Mouse (Mus musculus): ENCODE measurements around the gene Ecm2. TPM values are rescaled to one million over a fixed set of nuclear protein-coding genes. Genes with fewer than 3 reads are reported as not detected.

Gene Ecm2
- polyA plus RNA-seq, 1 experiment from 2014 or later: 2.5 TPM

DNA sequence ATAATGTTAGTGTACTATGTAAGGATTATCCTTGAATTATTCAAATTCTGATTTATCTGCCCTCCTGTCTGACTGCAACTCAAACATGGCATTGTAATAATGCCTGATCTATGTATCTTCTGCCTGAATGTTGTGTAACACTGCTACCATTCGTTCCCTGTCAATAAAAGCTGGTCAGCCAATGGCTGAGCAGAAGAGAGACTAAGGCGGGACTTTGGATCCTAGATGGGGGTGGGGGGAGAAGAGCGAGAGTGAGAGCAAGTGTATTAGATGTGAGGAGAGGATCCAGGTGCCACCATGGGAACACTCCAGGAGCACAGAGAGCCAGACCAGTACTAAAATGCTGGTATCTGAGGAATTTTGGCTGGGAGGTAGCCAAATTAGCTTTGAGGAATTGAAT lies 65.8 kb downstream of the Ecm2 start:
- Histone ChIP-seq H3K36me3 (no peaks in the 10 kb centered on the region), H3K9ac (no peak overlapping the region), H3K27ac (no peak overlapping the region), H3K4me2 (no peak overlapping the region), H3K4me1 (replicated peaks) (no peaks in the 10 kb centered on the region), H3K4me3 (no peak overlapping the region), H3K9me3 (no peaks in the 10 kb centered on the region), H3K27me3 (no peaks in the 10 kb centered on the region)
- 76% methylated on average over 3 of the region's 3 CpGs for WGBS
- ATAC-seq (ENCODE audit: low FRiP score): no peak

DNA sequence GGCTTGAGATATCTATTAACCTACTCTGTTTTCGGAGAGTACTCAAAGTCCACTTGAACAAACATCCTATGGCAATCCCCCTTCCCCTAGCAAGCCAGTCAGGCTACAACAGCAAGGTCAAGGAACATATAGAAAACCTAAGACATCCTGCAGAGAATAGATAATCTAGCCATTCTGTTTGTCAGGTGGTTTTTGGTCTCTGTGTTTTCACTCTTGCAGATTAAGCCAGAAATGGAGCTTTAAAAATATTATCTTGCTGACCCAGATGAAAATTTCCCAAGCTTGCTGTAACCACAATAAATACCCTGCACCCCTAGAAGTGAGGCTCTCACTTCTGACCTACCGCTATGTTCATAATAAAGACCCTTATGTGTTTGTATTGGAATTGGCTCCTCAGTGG lies 66.8 kb downstream of the Ecm2 start:
- no peak overlapping the region for H3K9ac ChIP-seq
- no peak overlapping the region for H3K27ac ChIP-seq
- no peaks in the 10 kb centered on the region for H3K27me3 ChIP-seq
- H3K36me3 ChIP-seq: no peaks in the 10 kb centered on the region
- 94% methylated on average over 2 of the region's 2 CpGs for WGBS
- H3K4me2 ChIP-seq: no peak overlapping the region
- H3K9me3 ChIP-seq: no peaks in the 10 kb centered on the region
- H3K4me1 ChIP-seq (replicated peaks): no peaks in the 10 kb centered on the region
- no peak overlapping the region for H3K4me3 ChIP-seq
- no peak for ATAC-seq (ENCODE audit: low FRiP score)

DNA sequence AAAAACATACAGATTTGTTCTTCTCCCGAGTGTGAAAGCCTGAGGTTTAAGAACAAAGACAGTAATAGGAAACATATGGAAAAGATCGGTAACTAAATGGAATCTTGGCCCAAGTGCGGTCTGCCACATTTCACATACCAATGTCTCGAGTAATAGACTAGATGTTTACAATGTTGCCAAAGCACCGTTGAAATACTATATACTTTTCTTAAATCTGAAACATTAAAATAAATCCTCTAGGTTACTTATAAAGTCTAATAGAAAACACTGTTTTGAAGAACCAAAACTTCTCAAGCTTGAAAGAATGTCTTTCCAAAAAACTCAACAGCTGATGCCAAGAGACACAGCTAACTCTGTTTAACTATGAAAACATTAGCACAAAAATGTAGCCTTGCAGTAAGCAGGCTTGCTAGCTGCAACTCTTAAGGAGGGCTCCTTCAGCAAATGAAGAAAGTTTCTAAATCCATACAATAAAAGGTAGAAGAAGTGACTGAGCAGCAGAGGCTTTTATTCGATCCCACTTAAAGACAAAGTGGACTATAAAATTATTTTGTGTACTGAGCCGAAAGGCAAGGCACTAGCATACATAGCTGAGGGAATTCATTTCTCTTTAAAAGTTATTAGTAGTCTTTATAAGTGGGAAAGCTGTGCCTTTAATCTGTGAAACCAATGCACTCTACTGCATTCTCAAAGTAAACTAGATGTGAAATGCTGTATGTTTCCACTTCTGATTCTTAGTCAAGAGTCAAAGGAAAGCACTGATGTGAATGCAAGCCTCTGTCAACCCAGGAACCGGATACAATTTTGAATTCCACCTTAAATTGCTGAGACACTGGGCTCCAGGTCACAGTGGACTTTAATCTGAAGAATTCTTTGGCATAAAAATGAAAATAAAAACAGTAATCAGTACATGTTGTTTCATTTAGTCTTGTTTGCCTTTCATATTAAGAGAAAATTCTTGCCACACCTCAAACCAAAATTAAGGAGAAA lies 77.2 kb downstream of the Ecm2 start, which contains the start of gene Omd:
TSS of gene Omd (plus strand) at position 922 of the 990 bp plus-strand sequence.
- no peak within 1 kb of the TSS for H3K4me3 ChIP-seq
- H3K27ac ChIP-seq: no peak within 1 kb of the TSS
- H3K4me1 ChIP-seq (replicated peaks): no peaks in the 10 kb centered on the region
- H3K27me3 ChIP-seq: no peaks in the 10 kb centered on the region
- no peak within 1 kb of the TSS for H3K9ac ChIP-seq
- H3K9me3 ChIP-seq: no peaks in the 10 kb centered on the region
- H3K4me2 ChIP-seq: no peak within 1 kb of the TSS
- H3K36me3 ChIP-seq: no peaks in the 10 kb centered on the region
- WGBS: 86% methylated on average over 8 of the region's 8 CpGs
- no peak for ATAC-seq (ENCODE audit: low FRiP score)

Other genes with a start within 250 kb of the Ecm2 start
- gene Fgd3, start 184.5 kb upstream of the Ecm2 start, polyA plus RNA-seq (2015; fragmentation: Nextera tagmentation; extraction: Ambion mirVana): 1.4 and 2.0 TPM in 2 replicates
- gene Bicd2, start 163.2 kb upstream of the Ecm2 start, polyA plus RNA-seq (2015; fragmentation: Nextera tagmentation; extraction: Ambion mirVana): 28.2 and 29.3 TPM in 2 replicates
- gene Ippk, start 83.6 kb upstream of the Ecm2 start, polyA plus RNA-seq (2015; fragmentation: Nextera tagmentation; extraction: Ambion mirVana): 14.0 and 15.0 TPM in 2 replicates
- 0.45 and 0.60 TPM in 2 replicates for gene Tes3-ps, start 11.5 kb upstream of the Ecm2 start, polyA plus RNA-seq (2015; fragmentation: Nextera tagmentation; extraction: Ambion mirVana)
- 0.57 and 1.9 TPM in 2 replicates for gene Aspn, start 39.6 kb downstream of the Ecm2 start, polyA plus RNA-seq (2015; fragmentation: Nextera tagmentation; extraction: Ambion mirVana)
- gene Omd, start 77.7 kb downstream of the Ecm2 start, polyA plus RNA-seq (2015; fragmentation: Nextera tagmentation; extraction: Ambion mirVana): 0.26 and 0.45 TPM in 2 replicates
- 8.1 and 14.9 TPM in 2 replicates for gene Ogn, start 103.2 kb downstream of the Ecm2 start, polyA plus RNA-seq (2015; fragmentation: Nextera tagmentation; extraction: Ambion mirVana)
- 7.0 and 9.1 TPM in 2 replicates for gene Cenpp, start 148.0 kb downstream of the Ecm2 start, polyA plus RNA-seq (2015; fragmentation: Nextera tagmentation; extraction: Ambion mirVana)
- gene Nol8, start 148.3 kb downstream of the Ecm2 start, polyA plus RNA-seq (2015; fragmentation: Nextera tagmentation; extraction: Ambion mirVana): 22.6 and 22.9 TPM in 2 replicates
- gene Iars, start 177.3 kb downstream of the Ecm2 start, polyA plus RNA-seq (2015; fragmentation: Nextera tagmentation; extraction: Ambion mirVana): 53.3 and 54.9 TPM in 2 replicates